Mouse (Mus musculus): ENCODE measurements at regions not wholly inside any gene's neighbourhood (a gene's known extent, or its start where the extent isn't known, plus 50 kb on each side); places are given as distances from the start of the nearest gene placed in this dataset.

DNA sequence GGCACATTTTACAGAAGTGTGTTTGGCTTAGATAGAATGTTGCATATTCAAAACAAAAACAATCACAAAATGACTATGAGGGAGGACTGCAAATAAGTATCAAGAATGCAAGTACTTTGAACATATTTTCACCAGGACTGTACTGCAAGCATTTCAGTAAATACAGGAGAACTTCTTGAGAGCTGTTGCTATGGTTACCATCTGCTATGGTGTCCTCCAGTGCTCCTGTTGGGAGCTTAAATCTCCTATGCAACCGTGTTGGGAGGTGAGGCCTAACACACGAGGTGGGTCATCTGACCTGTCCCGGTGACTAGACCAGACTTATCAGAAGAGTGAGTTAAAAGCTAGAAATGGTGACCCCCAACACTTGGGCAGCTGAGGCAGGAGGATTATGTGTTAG, 253.9 kb downstream of the 1500009L16Rik start:
- Histone ChIP-seq H3K27me3 (ENCODE audit: control insufficient read depth, insufficient read depth, low read length) (no peaks in the 10 kb centered on the region), H3K27ac (ENCODE audit: insufficient read depth, low read length) (no peak overlapping the region), H3K4me3 (ENCODE audit: extremely low read depth, insufficient read depth, insufficient read length) (no peak overlapping the region), H3K36me3 (ENCODE audit: control insufficient read depth, insufficient read depth, low read length) (no peaks in the 10 kb centered on the region), H3K4me1 (ENCODE audit: control insufficient read depth, insufficient read depth, insufficient read length) (no peaks in the 10 kb centered on the region)
- TF ChIP-seq CTCF (IDR thresholded peaks at IDR 0.05; ENCODE audit: extremely low read depth, insufficient read depth, insufficient read length, insufficient replicate concordance): no peak
- TF ChIP-seq POLR2A (IDR thresholded peaks at IDR 0.05; ENCODE audit: low read depth, low read length): no peak
- no peak for DNase-seq (ENCODE audit: low read depth in 1 of 2, low spot score in 2 of 2)
- WGBS: 80% methylated on average over 3 of the region's 3 CpGs

GRCm38 (mm10) chr10:83979930-83980329, 257.3 kb downstream of the 1500009L16Rik start:
- no peak overlapping the region for H3K4me3 ChIP-seq (ENCODE audit: extremely low read depth, insufficient read depth, insufficient read length)
- H3K27ac ChIP-seq (ENCODE audit: insufficient read depth, low read length): no peak overlapping the region
- TF ChIP-seq POLR2A (IDR thresholded peaks at IDR 0.05; ENCODE audit: low read depth, low read length) (no peak), CTCF (IDR thresholded peaks at IDR 0.05; ENCODE audit: extremely low read depth, insufficient read depth, insufficient read length, insufficient replicate concordance) (no peak)
- H3K4me1 ChIP-seq (ENCODE audit: control insufficient read depth, insufficient read depth, insufficient read length): no peaks in the 10 kb centered on the region
- WGBS: 47% methylated on average over 2 of the region's 2 CpGs
- no peaks in the 10 kb centered on the region for H3K36me3 ChIP-seq (ENCODE audit: control insufficient read depth, insufficient read depth, low read length)
- DNase-seq (ENCODE audit: low read depth in 1 of 2, low spot score in 2 of 2): no peak
- no peaks in the 10 kb centered on the region for H3K27me3 ChIP-seq (ENCODE audit: control insufficient read depth, insufficient read depth, low read length)

DNA sequence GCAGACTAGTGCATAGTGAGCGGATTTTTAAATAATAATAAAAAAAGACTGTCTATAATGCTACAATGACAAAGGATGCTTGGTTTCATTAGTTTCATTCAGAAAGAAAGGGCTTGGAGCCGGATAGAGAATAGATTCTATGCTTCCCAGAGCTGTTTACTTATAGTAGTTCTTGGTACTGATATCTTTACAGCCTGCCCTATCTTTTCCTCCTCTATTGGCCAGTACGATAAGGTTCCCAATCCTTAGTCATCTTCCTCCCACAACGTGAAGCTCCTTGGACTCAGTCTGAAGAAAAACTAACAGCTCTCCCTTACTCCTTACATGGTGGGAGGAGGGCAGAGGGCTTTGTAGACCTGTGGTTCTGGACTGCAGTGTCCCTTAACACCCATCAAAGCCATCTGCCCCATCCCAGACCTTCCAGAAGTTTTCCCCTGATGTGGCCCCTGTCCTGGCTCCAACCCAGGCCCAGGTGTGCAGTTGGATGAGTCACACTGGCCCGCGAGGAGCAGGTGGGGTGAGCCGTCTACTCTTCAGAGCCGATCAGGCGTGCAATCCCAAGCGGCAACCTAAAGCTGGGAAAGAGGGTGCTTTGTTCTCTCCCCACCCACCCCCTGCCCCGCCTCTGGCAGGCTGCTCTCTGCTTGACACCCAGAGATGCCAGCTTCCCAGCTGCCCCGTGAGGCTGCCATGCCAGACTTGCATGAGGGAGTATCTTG, 262.2 kb downstream of the 1500009L16Rik start:
- H3K4me1 ChIP-seq (ENCODE audit: control insufficient read depth, insufficient read depth, insufficient read length): no peaks in the 10 kb centered on the region
- TF ChIP-seq CTCF (IDR thresholded peaks at IDR 0.05; ENCODE audit: extremely low read depth, insufficient read depth, insufficient read length, insufficient replicate concordance) (no peak), POLR2A (IDR thresholded peaks at IDR 0.05; ENCODE audit: low read depth, low read length) (no peak)
- no peak for DNase-seq (ENCODE audit: low read depth in 1 of 2, low spot score in 2 of 2)

GRCm38 (mm10) chr10:83992577-83993305, 270.1 kb downstream of the 1500009L16Rik start:
- no peak overlapping the region for H3K27ac ChIP-seq (ENCODE audit: insufficient read depth, low read length)
- H3K4me3 ChIP-seq (ENCODE audit: extremely low read depth, insufficient read depth, insufficient read length): no peak overlapping the region
- WGBS: 58% methylated on average over 11 of the region's 11 CpGs
- no peak for TF ChIP-seq CTCF (IDR thresholded peaks at IDR 0.05; ENCODE audit: extremely low read depth, insufficient read depth, insufficient read length, insufficient replicate concordance)
- no peak for TF ChIP-seq POLR2A (IDR thresholded peaks at IDR 0.05; ENCODE audit: low read depth, low read length)
- H3K4me1 ChIP-seq (ENCODE audit: control insufficient read depth, insufficient read depth, insufficient read length): no peaks in the 10 kb centered on the region
- no peak for DNase-seq (ENCODE audit: low read depth in 1 of 2, low spot score in 2 of 2)
- no peaks in the 10 kb centered on the region for H3K36me3 ChIP-seq (ENCODE audit: control insufficient read depth, insufficient read depth, low read length)
- H3K27me3 ChIP-seq (ENCODE audit: control insufficient read depth, insufficient read depth, low read length): no peaks in the 10 kb centered on the region; the same call in 1 of the 2 replicates

More for the DNA sequence above, 262.2 kb downstream of the 1500009L16Rik start:
- H3K36me3 ChIP-seq (ENCODE audit: control insufficient read depth, insufficient read depth, low read length): no peaks in the 10 kb centered on the region
- WGBS: 84% methylated on average over 12 of the region's 12 CpGs
- H3K4me3 ChIP-seq (ENCODE audit: extremely low read depth, insufficient read depth, insufficient read length): no peak overlapping the region
- H3K27ac ChIP-seq (ENCODE audit: insufficient read depth, low read length): no peak overlapping the region
- no peaks in the 10 kb centered on the region for H3K27me3 ChIP-seq (ENCODE audit: control insufficient read depth, insufficient read depth, low read length)

GRCm38 (mm10) chr10:83995026-83995600, 272.4 kb downstream of the 1500009L16Rik start:
- H3K27me3 ChIP-seq (ENCODE audit: control insufficient read depth, insufficient read depth, low read length): no peaks in the 10 kb centered on the region; the same call in 1 of the 2 replicates
- no peak overlapping the region for H3K4me3 ChIP-seq (ENCODE audit: extremely low read depth, insufficient read depth, insufficient read length)
- WGBS: 63% methylated on average over 6 of the region's 6 CpGs
- H3K36me3 ChIP-seq (ENCODE audit: control insufficient read depth, insufficient read depth, low read length): no peaks in the 10 kb centered on the region
- TF ChIP-seq CTCF (IDR thresholded peaks at IDR 0.05; ENCODE audit: extremely low read depth, insufficient read depth, insufficient read length, insufficient replicate concordance) (no peak), POLR2A (IDR thresholded peaks at IDR 0.05; ENCODE audit: low read depth, low read length) (no peak)
- no peaks in the 10 kb centered on the region for H3K4me1 ChIP-seq (ENCODE audit: control insufficient read depth, insufficient read depth, insufficient read length)
- no peak overlapping the region for H3K27ac ChIP-seq (ENCODE audit: insufficient read depth, low read length)
- no peak for DNase-seq (ENCODE audit: low read depth in 1 of 2, low spot score in 2 of 2)

DNA sequence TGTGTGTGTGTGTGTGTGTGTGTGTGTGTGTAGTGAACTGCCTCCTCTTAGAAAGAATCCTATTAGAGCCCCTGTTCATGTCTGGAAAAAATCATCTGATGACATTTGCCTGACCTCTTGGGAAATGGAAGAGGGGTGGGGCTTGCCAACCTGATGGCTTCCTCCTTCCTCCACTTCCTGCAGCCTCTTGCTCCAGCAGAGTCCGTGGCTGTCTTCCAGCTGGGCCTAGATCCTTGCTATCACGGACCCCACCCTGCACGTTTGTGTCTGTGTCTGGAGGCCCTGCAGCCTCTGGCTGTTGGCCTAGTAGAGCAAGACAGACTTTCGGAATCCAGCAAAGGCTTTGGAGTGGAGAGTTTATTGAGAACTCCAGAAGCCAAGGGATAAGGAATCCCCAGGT, 273.2 kb downstream of the 1500009L16Rik start:
- no peak overlapping the region for H3K27ac ChIP-seq (ENCODE audit: insufficient read depth, low read length)
- WGBS: 65% methylated on average over 4 of the region's 4 CpGs
- DNase-seq (ENCODE audit: low read depth in 1 of 2, low spot score in 2 of 2): no peak
- H3K4me1 ChIP-seq (ENCODE audit: control insufficient read depth, insufficient read depth, insufficient read length): no peaks in the 10 kb centered on the region
- no peak overlapping the region for H3K4me3 ChIP-seq (ENCODE audit: extremely low read depth, insufficient read depth, insufficient read length)
- no peaks in the 10 kb centered on the region for H3K36me3 ChIP-seq (ENCODE audit: control insufficient read depth, insufficient read depth, low read length)
- TF ChIP-seq POLR2A (IDR thresholded peaks at IDR 0.05; ENCODE audit: low read depth, low read length) (no peak), CTCF (IDR thresholded peaks at IDR 0.05; ENCODE audit: extremely low read depth, insufficient read depth, insufficient read length, insufficient replicate concordance) (no peak)
- no peaks in the 10 kb centered on the region; the same call in 1 of the 2 replicates for H3K27me3 ChIP-seq (ENCODE audit: control insufficient read depth, insufficient read depth, low read length)

Measured in spleen, adult 2 months (tissue).